Mouse (Mus musculus): ENCODE results near the gene Top3b. TPM values are rescaled to one million over a fixed set of nuclear protein-coding genes. Genes with fewer than 3 reads are reported as not detected.

Top3b gene
- polyA plus RNA-seq, 1 experiment from 2014 or later: 68.0 TPM

- 18% methylated on average over 4 of the region's 4 CpGs for WGBS
- DNase-seq (ENCODE audit: low spot score): no peak
- Histone ChIP-seq H3K27ac (0 out of 2 replicates have a peak overlapping the region, but pooled peaks have one; percentile 48), H3K4me1 (replicated peaks; ENCODE audit: insufficient read depth, low read length) (peaks cover 11% of the 10 kb centered on the region; the same call in 1 of the 2 replicates), H3K4me3 (replicated peaks; ENCODE audit: low read depth, low read length) (no peak overlapping the region), H3K9ac (ENCODE audit: low read depth, low read length) (no peak overlapping the region), H3K27me3 (ENCODE audit: insufficient read depth, low read length) (no peaks in the 10 kb centered on the region), H3K4me2 (ENCODE audit: low read length) (no peak overlapping the region), H3K9me3 (replicated peaks; ENCODE audit: low read length) (no peaks in the 10 kb centered on the region), H3K36me3 (ENCODE audit: insufficient read depth, low read length) (peaks cover 24% of the 10 kb centered on the region)
- no peak; the same call in 1 of the 2 replicates for ATAC-seq (replicated peaks; ENCODE audit: low FRiP score, low read depth)
- no peak for TF ChIP-seq CTCF (IDR thresholded peaks at IDR 0.05; ENCODE audit: low read depth)
These were observed 25.5 kb downstream of the Top3b start for GRCm38 (mm10) chr16:16896015-16896381.

GRCm38 (mm10) chr16:16896382-16897055 is 26.0 kb downstream of the Top3b start, which contains the start of gene Ppm1f:
TSS of gene Ppm1f (plus strand) at chr16:16896469.
- Histone ChIP-seq H3K27ac (peak within 1 kb of the TSS; percentile 82), H3K36me3 (ENCODE audit: insufficient read depth, low read length) (peaks cover 22% of the 10 kb centered on the region), H3K4me3 (replicated peaks; ENCODE audit: low read depth, low read length) (peak within 1 kb of the TSS; percentile 57), H3K4me1 (replicated peaks; ENCODE audit: insufficient read depth, low read length) (peaks cover 11% of the 10 kb centered on the region; the same call in 1 of the 2 replicates), H3K4me2 (ENCODE audit: low read length) (peak within 1 kb of the TSS; percentile 80), H3K27me3 (ENCODE audit: insufficient read depth, low read length) (no peaks in the 10 kb centered on the region), H3K9me3 (replicated peaks; ENCODE audit: low read length) (no peaks in the 10 kb centered on the region), H3K9ac (ENCODE audit: low read depth, low read length) (peak within 1 kb of the TSS; percentile 71)
- DNase-seq (ENCODE audit: low spot score) (peak; percentile 96), ATAC-seq (replicated peaks; ENCODE audit: low FRiP score, low read depth) (peak; percentile 89)
- under 1% methylated on average over 29 of the region's 29 CpGs for WGBS
- TF ChIP-seq CTCF (IDR thresholded peaks at IDR 0.05; ENCODE audit: low read depth): peak; percentile 97

GRCm38 (mm10) chr16:16897056-16897584 is 26.6 kb downstream of the Top3b start:
- no peak for ATAC-seq (replicated peaks; ENCODE audit: low FRiP score, low read depth)
- Histone ChIP-seq H3K4me3 (replicated peaks; ENCODE audit: low read depth, low read length) (peak overlapping the region; percentile 57), H3K9ac (ENCODE audit: low read depth, low read length) (peak overlapping the region; percentile 71), H3K27me3 (ENCODE audit: insufficient read depth, low read length) (no peaks in the 10 kb centered on the region), H3K4me1 (replicated peaks; ENCODE audit: insufficient read depth, low read length) (peaks cover 11% of the 10 kb centered on the region; the same call in 1 of the 2 replicates), H3K4me2 (ENCODE audit: low read length) (peak overlapping the region; percentile 80), H3K27ac (peak overlapping the region; percentile 82), H3K9me3 (replicated peaks; ENCODE audit: low read length) (no peaks in the 10 kb centered on the region), H3K36me3 (ENCODE audit: insufficient read depth, low read length) (peaks cover 15% of the 10 kb centered on the region; the same call in 1 of the 2 replicates)
- DNase-seq (ENCODE audit: low spot score): peak; percentile 18
- 17% methylated on average over 10 of the region's 10 CpGs for WGBS
- TF ChIP-seq CTCF (IDR thresholded peaks at IDR 0.05; ENCODE audit: low read depth): no peak

GRCm38 (mm10) chr16:16902329-16902728 is 31.8 kb downstream of the Top3b start:
- Histone ChIP-seq H3K27me3 (ENCODE audit: insufficient read depth, low read length) (no peaks in the 10 kb centered on the region), H3K4me2 (ENCODE audit: low read length) (no peak overlapping the region), H3K36me3 (ENCODE audit: insufficient read depth, low read length) (peaks cover 37% of the 10 kb centered on the region), H3K27ac (peak overlapping the region; percentile 25; the same call in 1 of the 2 replicates), H3K4me3 (replicated peaks; ENCODE audit: low read depth, low read length) (no peak overlapping the region), H3K4me1 (replicated peaks; ENCODE audit: insufficient read depth, low read length) (peaks cover 4% of the 10 kb centered on the region; the same call in 1 of the 2 replicates), H3K9me3 (replicated peaks; ENCODE audit: low read length) (no peaks in the 10 kb centered on the region), H3K9ac (ENCODE audit: low read depth, low read length) (no peak overlapping the region)
- DNase-seq (ENCODE audit: low spot score) (peak; percentile 19), ATAC-seq (replicated peaks; ENCODE audit: low FRiP score, low read depth) (no peak)
- WGBS: 74% methylated on average over 4 of the region's 4 CpGs
- TF ChIP-seq CTCF (IDR thresholded peaks at IDR 0.05; ENCODE audit: low read depth): no peak

GRCm38 (mm10) chr16:16903188-16903587 is 32.7 kb downstream of the Top3b start:
- DNase-seq (ENCODE audit: low spot score): no peak
- Histone ChIP-seq H3K9ac (ENCODE audit: low read depth, low read length) (no peak overlapping the region), H3K27me3 (ENCODE audit: insufficient read depth, low read length) (no peaks in the 10 kb centered on the region), H3K4me3 (replicated peaks; ENCODE audit: low read depth, low read length) (no peak overlapping the region), H3K4me1 (replicated peaks; ENCODE audit: insufficient read depth, low read length) (no peaks in the 10 kb centered on the region), H3K36me3 (ENCODE audit: insufficient read depth, low read length) (peaks cover 38% of the 10 kb centered on the region), H3K9me3 (replicated peaks; ENCODE audit: low read length) (no peaks in the 10 kb centered on the region), H3K27ac (peak overlapping the region; percentile 42; the same call in 1 of the 2 replicates), H3K4me2 (ENCODE audit: low read length) (no peak overlapping the region)
- no peak for TF ChIP-seq CTCF (IDR thresholded peaks at IDR 0.05; ENCODE audit: low read depth)
- no peak for ATAC-seq (replicated peaks; ENCODE audit: low FRiP score, low read depth)
- WGBS: 85% methylated on average over 5 of the region's 5 CpGs

- Histone ChIP-seq H3K36me3 (ENCODE audit: insufficient read depth, low read length) (peaks cover 50% of the 10 kb centered on the region), H3K4me2 (ENCODE audit: low read length) (no peak overlapping the region), H3K27me3 (ENCODE audit: insufficient read depth, low read length) (no peaks in the 10 kb centered on the region), H3K9ac (ENCODE audit: low read depth, low read length) (no peak overlapping the region), H3K4me3 (replicated peaks; ENCODE audit: low read depth, low read length) (no peak overlapping the region), H3K4me1 (replicated peaks; ENCODE audit: insufficient read depth, low read length) (no peaks in the 10 kb centered on the region), H3K9me3 (replicated peaks; ENCODE audit: low read length) (no peaks in the 10 kb centered on the region), H3K27ac (peak overlapping the region; percentile 77)
- 64% methylated on average over 6 of the region's 6 CpGs for WGBS
- no peak for ATAC-seq (replicated peaks; ENCODE audit: low FRiP score, low read depth)
- no peak for TF ChIP-seq CTCF (IDR thresholded peaks at IDR 0.05; ENCODE audit: low read depth)
- peak; percentile 51 for DNase-seq (ENCODE audit: low spot score)
These were observed 37.3 kb downstream of the Top3b start for GRCm38 (mm10) chr16:16907799-16908198.
